Mouse (Mus musculus): ENCODE data around the gene Smc4.

DNA sequence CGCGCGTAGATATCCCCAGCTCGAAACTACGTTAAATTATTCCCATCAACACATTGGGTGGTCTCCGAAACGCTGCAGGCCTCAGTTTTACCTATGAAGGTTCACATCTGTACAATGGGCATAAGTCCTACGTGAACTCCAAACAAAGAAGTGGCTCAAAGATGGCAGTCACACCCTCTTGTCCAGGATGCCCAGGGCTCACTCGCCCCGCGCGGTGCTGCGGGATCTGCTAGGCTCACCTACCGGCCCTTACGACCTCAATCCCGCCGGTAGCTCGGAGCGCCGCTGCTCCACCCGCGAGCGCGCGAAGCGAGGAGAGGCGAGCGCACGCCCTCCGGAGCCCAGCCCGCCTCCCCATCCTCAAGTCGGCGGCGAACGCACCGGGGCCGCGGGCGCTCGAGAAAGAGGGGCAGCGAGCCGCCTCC lies 39.6 kb downstream of the Smc4 start:
- TF ChIP-seq GATA1 (IDR thresholded peaks at IDR 0.05; ENCODE audit: low read length) (no peak), TAL1 (IDR thresholded peaks at IDR 0.05; ENCODE audit: low read length) (no peak)

Data from erythroblast, embryonic 14.5 days (primary cell).